Mouse (Mus musculus) C2C12 (cell line): ENCODE measurements at regions not wholly inside any gene's neighbourhood (a gene's known extent, or its start where the extent isn't known, plus 50 kb on each side); places are given as distances from the start of the nearest gene placed in this dataset.

Source experiments
- CEBPB ChIP-seq: IDR thresholded peaks from one replicate; pipeline ENCODE4 v1.6.1; 2011; ENCODE audit warnings: low read depth, mild to moderate bottlenecking, control low read depth, moderate library complexity
- CTCF ChIP-seq: IDR thresholded peaks from one replicate; pipeline ENCODE4 v1.5.1; 2011; ENCODE audit not compliant: control insufficient read depth, insufficient read depth, insufficient read length
- MAX ChIP-seq: IDR thresholded peaks from one replicate; pipeline ENCODE4 v1.6.1; 2011; ENCODE audit warnings: mild to moderate bottlenecking, control low read depth
- MYOD1 ChIP-seq: IDR thresholded peaks from one replicate; pipeline ENCODE4 v1.6.1; 2011; ENCODE audit warnings: low read depth; ENCODE audit not compliant: control insufficient read depth, insufficient read length

DNA sequence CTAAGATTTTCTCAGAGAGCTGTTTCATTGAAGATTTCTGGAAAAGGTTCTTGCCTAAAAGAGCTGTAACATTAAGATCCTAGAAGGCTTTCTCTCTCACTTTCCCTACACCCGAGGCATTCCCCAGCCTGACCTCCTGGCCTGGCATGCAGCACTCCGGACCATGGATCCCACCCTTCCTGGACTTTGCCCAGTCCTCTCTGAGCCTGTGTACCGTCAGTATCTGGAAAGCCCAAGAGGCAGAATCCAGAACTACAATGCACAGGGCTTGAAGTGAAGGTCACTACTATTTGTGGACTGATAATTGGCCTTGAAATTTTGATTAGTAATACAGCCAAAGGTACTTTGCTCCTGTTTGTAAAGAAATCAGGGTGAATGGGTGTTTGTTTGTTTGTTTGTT is 619.2 kb downstream of the Tns3 start:
- TF ChIP-seq CTCF (no peak), MAX (no peak), CEBPB (no peak), MYOD1 (no peak)
